In genomic region chr5:113309491-113310376, GRCm38 (mm10) we compare ENCODE assay signal across 9 mouse cellular contexts. TPM values are rescaled to one million over a fixed set of nuclear protein-coding genes. Genes with fewer than 3 reads are reported as not detected.
DNase-seq lines count a peak whose midpoint lies in the region; ATAC-seq and TF ChIP-seq lines count a peak whose summit lies in the region.
"Had no signal": no experiment of that assay in that cellular context is flagged by ENCODE, and none has a peak within 500 bp of the region (broad histone marks: within the 10 kb centered on the region; RNA-seq: fewer than 3 reads in every experiment).

No protein-coding gene starts in this region.

- 57% methylated on average over 22 of the region's 22 CpGs for WGBS in heart, embryonic 16.5 days
- WGBS in cerebellum, adult 2 months = 18% methylated on average over 22 of the region's 22 CpGs
- 65% methylated on average over 22 of the region's 22 CpGs for WGBS in hindbrain, embryonic 10.5 days
- 61% methylated on average over 22 of the region's 22 CpGs for WGBS in midbrain, embryonic 11.5 days

- no peak for TF ChIP-seq POLR2A in cerebellum, adult 2 months (IDR thresholded peaks at IDR 0.05; ENCODE audit: borderline replicate concordance, insufficient read depth, low read length)

- intact Hi-C loops in heart, postnatal 36 days (cut with DNase I) = loop anchor here (5.0 kb wide), 1 partner anchor 132 kb away; no protein-coding TSS in a partner anchor

- H3K4me3 ChIP-seq in heart, embryonic 16.5 days (ENCODE audit: low read length) = peak overlapping the region; percentile 54
- H3K4me3 ChIP-seq in cerebellum, adult 2 months (replicated peaks; ENCODE audit: insufficient read depth, low read depth, low read length) = peak overlapping the region; percentile 81
- H3K4me3 ChIP-seq in hindbrain, embryonic 10.5 days = peak overlapping the region; percentile 78
- peak overlapping the region; percentile 66 for H3K4me3 ChIP-seq in midbrain, embryonic 11.5 days (ENCODE audit: low read depth, low read length)

- ATAC-seq in heart, embryonic 16.5 days (replicated peaks; ENCODE audit: extremely low read depth, insufficient read depth, low FRiP score) = no peak
- ATAC-seq in midbrain, embryonic 11.5 days (ENCODE audit: low FRiP score) = peak; percentile 9; the same call in 1 of the 2 replicates

- peak overlapping the region; percentile 74 for H3K4me2 ChIP-seq in heart, embryonic 16.5 days (ENCODE audit: low read depth, low read length)
- H3K4me2 ChIP-seq in midbrain, embryonic 11.5 days = peak overlapping the region; percentile 86

- no peak overlapping the region for H3K27ac ChIP-seq in heart, embryonic 16.5 days (ENCODE audit: low read length)
- peak overlapping the region; percentile 85 for H3K27ac ChIP-seq in cerebellum, adult 2 months (ENCODE audit: insufficient read depth, low read length)
- peak overlapping the region; percentile 85 for H3K27ac ChIP-seq in hindbrain, embryonic 10.5 days
- H3K27ac ChIP-seq in midbrain, embryonic 11.5 days (ENCODE audit: low read depth, low read length) = no peak overlapping the region

- H3K36me3 ChIP-seq in heart, embryonic 16.5 days (ENCODE audit: control insufficient read depth, insufficient read depth) = no peaks in the 10 kb centered on the region
- no peaks in the 10 kb centered on the region for H3K36me3 ChIP-seq in hindbrain, embryonic 10.5 days
- H3K36me3 ChIP-seq in midbrain, embryonic 11.5 days (ENCODE audit: control insufficient read depth, insufficient read depth, low read length) = no peaks in the 10 kb centered on the region

- H3K9me3 ChIP-seq in heart, embryonic 16.5 days (replicated peaks; ENCODE audit: control insufficient read depth, low read length) = peaks cover 8% of the 10 kb centered on the region
- H3K9me3 ChIP-seq in hindbrain, embryonic 10.5 days = peaks cover 4% of the 10 kb centered on the region; the same call in 1 of the 2 replicates
- H3K9me3 ChIP-seq in midbrain, embryonic 11.5 days (ENCODE audit: control insufficient read depth, low read length) = no peaks in the 10 kb centered on the region; the same call in 1 of the 2 replicates

- TF ChIP-seq CTCF in cerebellum, adult 2 months (IDR thresholded peaks at IDR 0.05; ENCODE audit: borderline replicate concordance, insufficient read depth, low read depth, low read length) = no peak

- peaks cover 61% of the 10 kb centered on the region for H3K27me3 ChIP-seq in heart, embryonic 16.5 days (ENCODE audit: control insufficient read depth, insufficient read depth, low read length)
- no peaks in the 10 kb centered on the region for H3K27me3 ChIP-seq in cerebellum, adult 2 months (ENCODE audit: control insufficient read depth, insufficient read depth, low read length)
- peaks cover 65% of the 10 kb centered on the region for H3K27me3 ChIP-seq in hindbrain, embryonic 10.5 days (ENCODE audit: insufficient read depth, poor library complexity, severe bottlenecking)
- peaks cover 11% of the 10 kb centered on the region; the same call in 1 of the 2 replicates for H3K27me3 ChIP-seq in midbrain, embryonic 11.5 days (ENCODE audit: control insufficient read depth, insufficient read depth, low read length)

- H3K4me1 ChIP-seq in heart, embryonic 16.5 days (ENCODE audit: control insufficient read depth, insufficient read depth, low read length) = no peaks in the 10 kb centered on the region
- H3K4me1 ChIP-seq in cerebellum, adult 2 months (ENCODE audit: control insufficient read depth, insufficient read depth, low read length) = peaks cover 30% of the 10 kb centered on the region
- H3K4me1 ChIP-seq in hindbrain, embryonic 10.5 days (replicated peaks) = peaks cover 52% of the 10 kb centered on the region
- H3K4me1 ChIP-seq in midbrain, embryonic 11.5 days (ENCODE audit: control insufficient read depth, insufficient read depth, low read length) = peaks cover 26% of the 10 kb centered on the region

- DNase-seq in heart, postnatal 36 days = no peak
- peak; percentile 54 to 60 for DNase-seq in cerebellum, adult 2 months
- no peak for DNase-seq in hindbrain, embryonic 10.5 days (ENCODE audit: low spot score)
- peak; percentile 88 for DNase-seq in midbrain, embryonic 11.5 days (ENCODE audit: low spot score, missing footprints)
- no peak for DNase-seq in ovary, postnatal 36 days (ENCODE audit: low spot score)
- DNase-seq in embryo, embryonic 10.5 days (ENCODE audit: low spot score) = no peak
- DNase-seq in right cerebral cortex, postnatal 25 days = no peak

- H3K9ac ChIP-seq in heart, embryonic 16.5 days (ENCODE audit: low read length) = no peak overlapping the region
- peak overlapping the region; percentile 77; the same call in 1 of the 2 replicates for H3K9ac ChIP-seq in midbrain, embryonic 11.5 days (ENCODE audit: low read length)

RNA-seq across cellular contexts. Expression of gene Sgsm1, which starts 0.9 kb away (rescaled TPM):
- polyA plus RNA-seq in heart, embryonic 16.5 days (2015; fragmentation: Nextera tagmentation; extraction: Ambion mirVana) = 0.67 and 1.0 TPM in 2 replicates
- total RNA-seq in heart, postnatal 36 days (2021) = under 1 TPM; 0.44 to 0.60 TPM
- 73.9 and 77.7 TPM in 2 replicates for polyA plus RNA-seq in cerebellum, adult 2 months (2012; rRNA removed)
- 16.6 and 17.5 TPM in 2 replicates for polyA plus RNA-seq in hindbrain, embryonic 10.5 days (2016; fragmentation: Nextera tagmentation; extraction: Ambion mirVana)
- 10.8 TPM in 2 replicates for polyA plus RNA-seq in midbrain, embryonic 11.5 days (2014; fragmentation: Nextera tagmentation; extraction: Ambion mirVana)

RNA-seq across cellular contexts. Expression of gene Aym1, which starts 47.4 kb away (rescaled TPM):
- polyA plus RNA-seq in heart, embryonic 16.5 days (2015; fragmentation: Nextera tagmentation; extraction: Ambion mirVana) = not detected in 2 replicates
- not detected for total RNA-seq in heart, postnatal 36 days (2021)
- not detected in 2 replicates for polyA plus RNA-seq in cerebellum, adult 2 months (2012; rRNA removed)
- not detected in 2 replicates for polyA plus RNA-seq in hindbrain, embryonic 10.5 days (2016; fragmentation: Nextera tagmentation; extraction: Ambion mirVana)
- not detected in 2 replicates for polyA plus RNA-seq in midbrain, embryonic 11.5 days (2014; fragmentation: Nextera tagmentation; extraction: Ambion mirVana)
- total RNA-seq: layer of hippocampus, postnatal 14 days had no signal

Comparison
In these comparisons a context has a peak if more than half of its experiments do, and no peak if none do; other contexts are left out.
1. H3K27ac ChIP-seq: peak in cerebellum, adult 2 months (single experiment) and hindbrain, embryonic 10.5 days (single experiment); none in heart, embryonic 16.5 days (single experiment) and midbrain, embryonic 11.5 days (single experiment).
2. DNase-seq: peak in cerebellum, adult 2 months (2 of 2) and midbrain, embryonic 11.5 days (single experiment); none in heart, postnatal 36 days (0 of 2), hindbrain, embryonic 10.5 days (single experiment), ovary, postnatal 36 days (single experiment), embryo, embryonic 10.5 days (single experiment) and right cerebral cortex, postnatal 25 days (single experiment).
3. Peak in every context shown above with its lines, with median percentiles within 50 percentile points of each other: H3K4me3 ChIP-seq.